25 mouse cellular contexts compared by ENCODE assay signal in genomic region chr1:194836182-194836581, GRCm38 (mm10).
"Had no signal": no experiment of that assay in that cellular context is flagged by ENCODE, and none has a peak within 500 bp of the region (broad histone marks: within the 10 kb centered on the region; RNA-seq: fewer than 3 reads in every experiment).

No protein-coding gene starts in this region.

- DNase-seq: heart, postnatal 10 days; heart, postnatal 4 days; kidney, adult 11 months; kidney, adult 2 months; kidney, adult 9 months; kidney, postnatal 14 days; kidney, postnatal 36 days; layer of hippocampus, adult 9-11 months; liver; liver, embryonic 13.5 days; liver, postnatal 0 days had no signal

- H3K27ac ChIP-seq: heart, embryonic 10.5 days; hindbrain, embryonic 10.5 days; hindbrain, embryonic 12.5 days; hindbrain, embryonic 14.5 days; intestine, embryonic 15.5 days; kidney, embryonic 15.5 days; kidney, postnatal 0 days; left cerebral cortex, adult 2 months; limb, embryonic 10.5 days; limb, embryonic 12.5 days; liver, embryonic 13.5 days; liver, embryonic 15.5 days had no signal

- ATAC-seq: hindbrain, embryonic 16.5 days; inflammation-experienced regulatory T-cells, adult 6 months; intestine, embryonic 15.5 days; liver, postnatal 0 days had no signal

- H3K4me3 ChIP-seq: heart, embryonic 10.5 days; heart, embryonic 12.5 days; hindbrain, embryonic 10.5 days; hindbrain, embryonic 12.5 days; intestine, embryonic 15.5 days; kidney, embryonic 15.5 days; left cerebral cortex, adult 2 months; limb, embryonic 10.5 days; limb, embryonic 12.5 days; liver, embryonic 13.5 days; liver, embryonic 15.5 days had no signal

- H3K27me3 ChIP-seq: heart, embryonic 12.5 days; hindbrain, embryonic 12.5 days; intestine, embryonic 15.5 days; kidney, embryonic 15.5 days; limb, embryonic 12.5 days; liver, embryonic 13.5 days; liver, embryonic 15.5 days had no signal
